Mouse (Mus musculus) kidney, adult 11 months (tissue): ENCODE measurements around the gene Creld2.

Experiments used
- DNase-seq: peaks from one replicate; pipeline ENCODE4 v3.0.0; 2022

The Creld2 gene

DNA sequence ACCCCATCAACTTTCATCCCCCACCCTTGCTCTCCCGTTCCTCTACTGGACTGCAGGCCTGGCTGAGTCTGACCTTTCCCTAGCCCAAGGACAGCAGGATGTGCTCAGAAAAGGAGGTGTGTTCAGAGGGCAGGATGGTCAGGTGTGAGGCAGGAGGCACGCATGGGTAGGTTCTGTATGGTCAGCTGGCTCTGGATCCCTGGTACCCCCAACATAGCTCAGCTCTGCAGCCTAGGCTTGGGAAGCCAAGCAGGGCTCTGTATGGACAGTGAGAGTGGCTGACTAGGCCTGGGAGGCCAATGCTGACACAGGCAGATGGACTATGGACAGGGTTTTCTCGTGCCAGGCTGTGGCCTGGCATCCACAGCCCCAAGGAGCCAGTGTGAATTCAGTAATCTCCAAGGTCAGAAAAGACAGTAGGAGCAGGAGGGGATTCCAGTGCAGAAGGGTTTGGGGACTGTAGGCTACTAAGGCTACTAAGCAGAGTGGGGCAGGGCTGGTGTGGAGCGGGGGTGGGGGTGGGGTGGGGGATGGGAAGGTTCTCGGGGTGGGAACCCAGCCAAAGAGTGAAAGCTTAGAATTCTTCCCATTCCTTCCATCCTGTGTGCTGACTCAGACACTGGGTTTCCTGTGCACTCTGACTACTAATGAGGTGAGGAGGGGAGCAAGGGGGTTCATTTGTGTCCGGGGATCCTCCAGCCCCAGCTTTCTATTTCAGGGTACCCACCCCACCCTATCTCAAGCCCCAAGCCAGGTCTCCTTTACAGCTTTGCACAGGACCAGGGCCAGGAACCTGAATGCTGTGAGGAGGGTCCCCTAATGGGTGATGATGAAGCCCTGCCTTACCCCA, 34.9 kb downstream of the Creld2 start:
- DNase-seq = peak; percentile 95

DNA sequence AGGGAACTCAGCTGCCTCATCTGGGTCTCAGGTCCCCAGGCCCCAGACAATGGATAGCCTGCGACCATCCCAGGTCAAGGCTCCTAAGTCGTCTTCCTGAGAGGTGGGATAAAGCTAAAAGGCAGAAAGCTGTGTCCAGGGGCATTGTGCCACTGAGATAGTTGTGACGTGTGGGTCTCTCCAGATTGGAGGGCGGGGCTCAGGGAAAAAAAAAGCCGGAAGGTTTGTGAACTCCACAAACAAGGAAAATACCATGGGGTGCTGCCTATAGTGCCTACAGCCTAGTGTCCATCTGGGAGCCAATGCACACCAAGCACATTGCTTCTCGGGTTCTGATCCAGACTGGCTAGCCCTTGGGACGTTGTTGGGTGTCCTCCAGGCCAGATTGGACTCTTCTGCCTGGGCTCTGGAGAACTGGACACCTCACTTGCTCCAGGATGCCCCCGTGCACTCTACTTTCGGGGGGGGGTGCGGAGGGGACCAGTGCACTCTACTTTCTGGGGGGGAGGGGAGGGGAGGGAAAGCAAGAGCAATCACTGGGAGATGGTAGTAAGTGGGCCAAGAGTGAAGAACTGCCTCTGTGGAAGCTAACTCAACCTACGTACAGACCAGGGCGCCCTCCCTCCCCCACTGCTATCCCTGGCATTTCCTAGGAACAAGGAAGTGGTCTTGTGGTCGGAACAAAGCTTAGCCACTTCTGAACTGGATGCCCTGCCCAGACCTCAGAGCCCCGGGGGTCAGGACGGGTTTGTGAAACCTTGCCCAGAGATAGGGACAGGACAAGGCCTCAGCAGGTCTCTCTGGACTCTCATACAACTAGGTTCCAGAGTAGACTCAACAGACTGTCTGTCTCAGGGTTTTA, 35.8 kb downstream of the Creld2 start:
- DNase-seq = peak; percentile 58

DNA sequence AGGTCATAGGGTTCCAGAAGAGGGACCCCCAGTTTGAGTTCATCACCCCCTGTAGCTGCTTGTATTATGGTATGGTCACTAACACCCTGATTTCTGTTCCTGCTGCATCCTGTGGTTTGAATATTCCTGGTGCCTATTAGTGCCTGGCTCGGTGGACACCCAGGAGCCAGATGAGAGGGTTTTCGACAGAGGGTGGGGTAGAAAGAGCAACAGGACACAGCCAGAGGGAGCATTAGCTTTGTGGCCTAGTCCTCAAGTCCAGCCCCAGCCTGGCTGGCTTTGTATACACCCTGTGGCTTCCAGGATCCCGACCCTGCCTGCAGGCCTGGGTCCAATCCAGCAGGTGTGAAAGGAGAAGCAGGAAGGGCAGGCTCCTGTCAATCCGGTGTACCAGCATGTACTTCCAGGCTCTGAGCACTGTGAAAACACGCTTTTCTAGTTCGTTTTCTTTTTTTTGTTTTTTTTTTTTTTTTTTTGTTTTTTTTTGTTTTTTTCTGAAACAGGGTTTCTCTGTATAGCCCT, 36.5 kb downstream of the Creld2 start:
- no peak for DNase-seq

DNA sequence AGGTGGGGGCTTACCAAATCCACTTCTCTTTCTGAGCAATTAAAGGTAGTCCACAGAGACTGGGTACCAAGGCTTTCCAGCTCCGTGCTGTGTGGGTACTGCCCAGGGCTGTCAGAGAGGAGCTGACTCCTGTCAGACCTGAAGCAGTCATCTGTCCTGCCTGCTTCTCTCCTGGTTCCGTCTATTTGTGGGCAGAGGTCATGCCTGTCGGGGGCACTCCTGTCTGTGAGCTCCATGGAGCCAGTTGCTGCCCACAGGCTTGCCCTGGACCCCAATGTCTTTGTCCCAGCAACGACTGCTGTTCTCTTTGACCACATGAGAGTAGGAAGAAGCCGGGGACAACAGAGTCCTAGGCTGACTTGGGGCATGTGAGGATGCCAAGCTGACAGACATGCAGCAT, 37.2 kb downstream of the Creld2 start:
- no peak for DNase-seq

DNA sequence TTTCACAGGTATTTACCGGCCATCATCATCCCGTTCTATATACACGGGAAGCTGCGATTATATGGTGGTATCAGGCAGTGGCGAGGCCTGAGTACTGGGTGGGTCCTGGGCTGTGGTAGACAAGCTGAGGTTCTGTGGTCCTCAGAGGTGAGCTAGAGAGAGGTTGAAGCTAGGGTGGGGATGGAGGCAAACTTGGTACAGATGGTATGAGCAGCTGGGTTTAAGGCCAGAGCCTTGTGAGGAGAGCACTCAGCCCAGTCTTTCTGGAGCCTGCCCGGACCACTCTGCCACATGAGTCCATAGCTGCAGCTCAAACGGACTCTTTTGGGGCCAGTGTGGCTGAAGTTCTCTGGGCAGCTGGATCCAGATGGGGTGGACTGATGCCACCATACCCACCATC, 37.9 kb downstream of the Creld2 start:
- no peak for DNase-seq

DNA sequence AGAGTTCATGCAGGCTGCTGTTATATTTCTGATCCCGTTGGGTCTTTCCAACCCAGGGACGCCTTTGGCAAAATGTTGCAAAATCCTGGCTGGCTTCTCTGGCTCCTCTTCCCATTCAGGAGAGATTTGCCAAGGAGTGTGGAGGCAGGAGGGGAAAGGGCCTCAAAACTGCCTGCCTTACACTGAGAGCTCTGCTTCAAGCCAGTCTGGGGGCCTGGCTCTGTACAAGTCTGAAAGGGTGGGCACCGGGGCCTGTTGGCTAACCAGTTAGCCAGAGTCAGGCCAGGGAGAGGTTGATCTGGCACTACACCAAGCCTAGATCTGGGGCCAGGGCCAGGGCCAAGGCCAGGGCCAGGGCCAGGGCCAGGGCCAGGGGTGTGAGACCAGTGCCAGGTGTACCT, 38.7 kb downstream of the Creld2 start:
- DNase-seq = peak; percentile 54

DNA sequence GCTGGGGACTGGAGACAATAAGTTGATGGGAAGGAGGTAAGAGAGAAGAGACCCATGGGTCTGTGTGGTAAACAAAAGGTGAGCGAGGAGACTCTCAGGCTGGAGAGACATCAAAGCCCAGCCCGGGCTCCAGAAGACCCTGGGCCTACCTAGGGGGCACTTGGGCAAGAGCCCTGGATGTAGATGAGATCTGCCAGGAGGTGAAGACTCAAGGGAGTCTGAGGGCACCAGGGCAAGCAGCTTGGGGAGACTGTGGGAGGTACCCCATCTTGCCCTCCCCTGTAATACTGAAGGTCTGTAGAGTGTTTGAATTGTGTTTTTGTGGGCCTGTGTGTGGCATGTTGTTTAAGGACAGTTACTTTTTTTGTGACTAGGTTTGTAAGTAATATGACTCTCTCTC, 39.3 kb downstream of the Creld2 start:
- no peak for DNase-seq

DNA sequence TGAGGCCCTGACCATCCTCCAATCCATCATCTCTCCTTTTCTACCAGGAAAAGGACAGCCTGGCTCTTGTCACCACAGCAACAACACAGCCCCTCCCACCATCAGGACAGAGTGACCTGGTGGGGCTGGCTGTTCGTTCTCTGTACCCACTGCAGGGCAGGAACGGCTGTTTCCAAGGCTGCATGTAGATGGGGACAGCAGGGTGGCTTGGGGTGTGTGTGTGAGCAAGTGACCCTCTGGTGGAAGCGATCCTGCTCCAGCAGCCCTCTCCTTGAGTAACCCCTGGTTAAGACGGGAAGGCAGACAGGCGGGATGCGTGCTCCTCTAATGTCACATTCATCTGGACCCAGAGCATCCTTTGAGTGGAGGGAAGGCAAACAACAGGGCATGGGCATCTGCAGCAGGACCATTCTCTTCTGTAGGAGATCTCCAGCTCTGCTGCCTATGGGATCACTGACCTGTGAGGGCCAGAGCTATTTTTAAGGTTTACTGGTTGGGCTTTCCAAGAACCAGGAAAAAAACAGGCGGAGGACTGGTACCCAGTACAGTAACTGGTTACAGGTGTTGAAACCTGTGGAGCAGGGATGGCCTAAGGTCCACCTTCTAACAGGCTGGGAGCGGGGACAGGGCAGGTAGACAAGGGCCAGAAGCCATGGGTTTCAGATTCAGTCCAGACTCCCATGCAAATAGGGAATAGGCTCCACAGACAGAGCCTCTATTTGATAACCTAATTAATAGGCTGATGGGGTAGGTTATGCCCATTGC, 39.9 kb downstream of the Creld2 start:
- no peak for DNase-seq

DNA sequence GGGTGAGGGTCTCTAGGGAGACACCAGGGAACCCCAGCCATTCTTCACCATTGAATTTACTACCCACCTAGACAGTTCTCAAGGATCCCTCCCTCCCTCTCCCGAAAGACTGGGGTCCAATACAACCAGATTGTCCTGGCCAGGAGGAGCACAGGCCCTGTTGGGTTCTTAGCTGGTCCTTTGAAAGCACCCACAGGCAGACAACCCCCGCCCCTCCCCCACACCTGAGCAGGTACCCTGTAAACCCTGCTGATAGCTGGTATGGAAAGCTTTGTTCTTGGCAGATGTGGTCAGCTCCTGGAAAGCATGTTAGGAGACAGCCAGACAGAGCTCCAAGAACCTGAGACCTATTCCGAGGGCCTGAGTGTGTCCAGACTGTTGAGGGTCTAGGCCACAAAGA, 41.3 kb downstream of the Creld2 start:
- no peak for DNase-seq

DNA sequence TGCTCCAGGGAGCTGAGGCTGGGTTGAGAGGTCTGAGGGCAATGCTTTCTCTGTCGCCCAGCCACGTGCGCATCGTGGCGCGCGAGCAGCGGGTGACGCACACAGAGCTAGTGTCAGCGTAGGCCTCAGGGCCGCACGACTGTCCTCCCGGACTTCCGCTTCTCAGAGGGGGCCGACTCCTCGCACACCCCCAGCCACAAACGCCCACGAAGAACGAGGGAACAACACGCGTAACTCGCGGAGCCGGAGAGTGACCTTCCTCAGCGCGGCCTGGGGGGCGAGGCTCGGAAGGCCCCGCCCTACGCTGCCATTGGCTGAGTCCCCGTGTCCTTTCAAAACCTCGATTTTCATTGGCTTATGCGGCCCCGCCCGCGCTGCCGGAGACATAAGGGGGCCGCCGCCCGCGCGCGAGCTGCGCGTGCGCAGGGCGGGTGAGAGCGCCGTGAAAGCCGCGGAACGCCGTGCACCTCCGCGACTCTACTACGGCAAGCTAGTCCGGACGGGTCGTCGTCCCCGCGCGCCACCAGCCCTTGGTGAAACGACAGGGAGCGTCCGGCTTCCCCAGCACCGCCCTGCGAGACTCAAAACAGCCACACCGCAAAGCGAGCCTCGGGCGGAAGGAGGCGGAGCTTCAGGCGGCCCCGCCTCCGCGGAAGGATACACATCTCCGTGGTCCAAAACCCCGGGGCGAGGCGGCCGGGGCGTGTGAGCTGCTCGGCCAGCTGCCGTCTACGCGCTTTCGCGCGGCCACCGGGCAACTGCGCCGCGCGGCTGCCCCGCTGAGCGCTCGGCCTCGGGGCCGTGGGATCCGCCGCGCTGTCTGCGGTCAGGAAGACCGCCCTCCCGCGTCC, 42.6 kb downstream of the Creld2 start, which contains the start of gene Pim3:
Gene Pim3, plus strand, starts transcription at position 415 of the 851 bp plus-strand sequence.
- peak; percentile 99 for DNase-seq

DNA sequence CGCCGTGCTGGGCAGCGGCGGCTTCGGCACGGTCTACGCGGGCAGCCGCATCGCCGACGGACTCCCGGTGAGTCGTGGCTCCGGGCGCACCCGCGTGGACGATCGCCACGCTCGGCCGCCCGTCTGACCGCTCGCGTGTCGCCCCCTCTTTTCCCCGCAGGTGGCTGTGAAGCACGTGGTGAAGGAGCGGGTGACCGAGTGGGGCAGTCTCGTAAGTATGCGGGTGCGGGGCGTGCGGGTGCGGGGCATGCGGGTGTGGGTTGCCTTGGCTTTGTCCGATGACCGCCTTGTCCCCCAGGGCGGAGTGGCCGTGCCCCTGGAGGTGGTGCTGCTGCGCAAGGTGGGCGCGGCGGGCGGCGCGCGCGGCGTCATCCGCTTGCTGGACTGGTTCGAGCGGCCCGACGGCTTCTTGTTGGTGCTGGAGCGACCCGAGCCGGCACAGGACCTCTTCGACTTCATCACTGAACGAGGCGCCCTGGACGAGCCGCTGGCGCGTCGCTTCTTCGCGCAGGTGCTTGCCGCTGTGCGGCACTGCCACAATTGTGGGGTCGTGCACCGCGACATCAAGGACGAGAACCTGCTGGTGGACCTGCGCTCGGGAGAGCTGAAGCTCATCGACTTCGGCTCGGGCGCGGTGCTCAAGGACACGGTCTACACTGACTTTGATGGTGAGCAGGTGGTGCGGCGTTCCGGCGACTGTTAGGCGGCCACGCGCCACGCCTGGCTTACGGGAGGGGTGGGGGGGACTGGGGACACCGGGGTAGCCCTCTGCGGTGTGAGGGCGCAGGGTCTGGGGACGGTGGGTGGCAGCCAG, 43.6 kb downstream of the Creld2 start:
- peak; percentile 59 for DNase-seq

DNA sequence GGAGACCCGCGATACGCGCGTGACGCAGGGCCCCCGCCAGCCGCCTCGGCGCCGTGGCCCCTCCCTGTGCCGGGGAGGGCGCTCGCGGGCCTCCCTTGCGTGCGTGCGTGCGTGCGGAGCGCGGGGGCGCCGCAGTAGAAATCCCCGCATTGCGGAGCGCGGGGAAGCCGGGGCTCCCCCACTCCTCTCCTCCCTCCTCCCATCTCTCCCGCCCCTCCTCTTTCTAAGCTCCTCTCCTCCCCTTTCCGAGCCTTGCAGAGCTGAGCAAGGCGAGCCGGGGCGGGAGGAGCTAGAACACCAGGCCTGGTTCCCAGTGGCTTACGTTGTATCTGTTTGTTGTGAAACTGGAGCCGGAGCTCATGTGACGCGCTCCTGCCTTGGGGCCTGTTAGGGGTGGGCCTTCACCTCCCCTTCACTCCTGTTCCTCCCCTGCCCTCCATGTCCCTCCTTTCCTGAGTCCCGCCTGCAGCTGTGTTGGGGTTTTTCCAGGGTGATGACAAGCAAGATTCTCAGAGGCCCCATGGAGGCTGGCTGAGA, 44.3 kb downstream of the Creld2 start:
- DNase-seq = peak; percentile 97

DNA sequence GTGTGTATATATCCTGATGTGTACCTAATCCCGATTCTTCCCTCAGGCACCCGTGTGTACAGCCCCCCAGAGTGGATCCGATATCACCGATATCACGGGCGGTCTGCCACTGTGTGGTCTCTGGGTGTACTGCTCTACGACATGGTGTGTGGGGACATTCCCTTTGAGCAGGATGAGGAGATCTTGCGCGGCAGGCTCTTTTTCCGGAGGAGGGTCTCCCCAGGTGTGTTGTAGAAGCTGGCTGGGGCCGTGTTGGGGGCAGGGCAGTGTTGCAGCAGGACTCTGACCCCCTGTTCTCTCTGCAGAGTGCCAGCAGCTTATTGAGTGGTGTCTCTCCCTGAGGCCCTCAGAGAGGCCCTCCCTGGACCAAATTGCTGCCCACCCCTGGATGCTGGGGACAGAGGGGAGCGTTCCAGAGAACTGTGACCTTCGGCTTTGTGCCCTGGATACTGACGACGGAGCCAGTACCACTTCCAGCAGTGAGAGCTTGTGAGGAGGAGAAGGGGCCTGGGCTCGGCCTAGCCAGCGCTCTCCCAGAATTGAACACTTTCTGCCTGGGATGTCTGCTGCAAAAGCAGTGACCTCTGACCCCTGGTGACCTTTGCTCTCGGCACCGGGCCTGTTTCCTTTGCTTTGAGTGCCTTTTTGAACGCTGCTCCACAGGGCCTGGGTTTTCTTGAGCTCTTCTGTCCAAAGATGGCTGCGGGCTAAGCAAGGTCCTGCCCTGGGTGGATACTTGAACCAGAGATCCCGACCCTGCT, 45.0 kb downstream of the Creld2 start:
- peak; percentile 81 for DNase-seq

DNA sequence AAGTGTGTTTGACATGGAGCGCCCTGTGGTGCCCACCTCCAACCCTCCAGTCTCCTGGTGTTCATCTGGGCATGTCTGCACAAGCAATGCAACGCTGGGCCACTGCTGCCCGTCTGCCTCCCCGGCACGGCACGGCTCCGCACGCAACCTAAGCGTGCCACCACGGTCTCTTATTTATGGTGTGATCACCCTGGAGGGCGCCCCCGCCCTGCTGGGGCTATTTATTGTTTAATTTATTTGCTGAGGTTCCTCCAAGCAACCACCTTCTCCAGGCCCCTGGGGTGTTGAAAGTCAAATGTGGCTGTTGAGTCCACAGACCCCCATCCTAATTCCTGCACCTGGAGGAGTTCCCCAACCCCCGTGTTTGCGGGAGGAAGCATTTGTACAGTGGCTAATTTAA, 45.6 kb downstream of the Creld2 start:
- no peak for DNase-seq

DNA sequence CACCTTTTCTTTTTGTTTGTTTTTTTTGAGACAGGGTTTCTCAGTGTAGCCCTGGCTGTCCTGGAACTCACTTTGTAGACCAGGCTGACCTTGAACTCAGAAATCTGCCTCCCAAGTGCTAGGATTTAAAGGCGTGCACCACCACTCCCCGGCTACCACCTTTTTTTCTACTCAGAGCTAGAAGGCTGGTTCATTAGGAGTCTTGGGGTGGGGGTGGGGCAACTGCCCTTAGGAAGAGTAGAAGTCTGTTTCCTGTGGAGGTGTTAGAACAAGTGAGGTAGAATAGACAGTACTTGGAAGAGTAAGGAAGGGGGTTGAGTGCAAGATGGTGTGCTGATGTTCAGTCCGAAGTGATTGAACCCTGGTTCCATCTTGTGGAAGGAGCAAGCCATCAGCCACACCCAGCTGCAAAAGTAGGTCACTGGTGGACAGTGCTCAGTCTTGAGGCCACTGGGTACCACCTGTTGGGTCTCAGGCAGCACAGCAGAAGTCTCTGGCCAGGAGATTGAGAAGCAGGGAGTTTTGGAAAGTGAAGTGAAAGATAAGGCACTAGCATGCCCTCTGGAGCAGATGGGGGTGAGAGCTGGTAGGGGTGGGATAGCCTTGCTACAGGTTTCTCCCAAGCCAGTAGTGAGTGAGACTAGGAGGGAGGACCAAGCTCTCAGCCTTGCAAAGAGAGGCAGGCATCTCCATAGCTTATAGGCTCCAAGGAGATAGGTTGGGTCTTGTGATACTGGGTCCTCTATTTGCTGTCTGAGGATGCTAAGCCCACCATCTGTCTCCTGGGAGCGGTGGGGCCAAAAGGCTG, 46.6 kb downstream of the Creld2 start:
- peak; percentile 49 for DNase-seq

DNA sequence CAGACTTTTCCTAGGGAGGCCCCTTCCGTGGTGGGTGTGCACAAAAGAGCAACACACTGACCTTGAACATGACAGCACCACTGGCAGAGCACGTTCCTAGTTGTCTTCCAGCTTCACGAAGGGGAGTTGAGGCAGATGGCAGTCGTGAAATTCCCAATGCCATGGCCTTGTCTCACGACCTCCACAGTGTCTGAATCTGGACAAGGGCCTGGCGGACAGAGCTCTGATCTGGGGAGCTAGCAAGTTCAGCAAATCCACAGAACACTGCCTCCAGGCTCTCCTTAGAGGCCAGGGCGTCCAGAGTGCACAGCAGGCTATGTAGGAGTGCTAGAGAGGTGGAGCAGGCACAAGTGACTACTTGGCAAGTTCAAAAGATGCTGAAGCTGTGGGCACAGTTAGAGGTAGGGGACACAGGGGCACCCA, 47.5 kb downstream of the Creld2 start:
- DNase-seq = peak; percentile 80

DNA sequence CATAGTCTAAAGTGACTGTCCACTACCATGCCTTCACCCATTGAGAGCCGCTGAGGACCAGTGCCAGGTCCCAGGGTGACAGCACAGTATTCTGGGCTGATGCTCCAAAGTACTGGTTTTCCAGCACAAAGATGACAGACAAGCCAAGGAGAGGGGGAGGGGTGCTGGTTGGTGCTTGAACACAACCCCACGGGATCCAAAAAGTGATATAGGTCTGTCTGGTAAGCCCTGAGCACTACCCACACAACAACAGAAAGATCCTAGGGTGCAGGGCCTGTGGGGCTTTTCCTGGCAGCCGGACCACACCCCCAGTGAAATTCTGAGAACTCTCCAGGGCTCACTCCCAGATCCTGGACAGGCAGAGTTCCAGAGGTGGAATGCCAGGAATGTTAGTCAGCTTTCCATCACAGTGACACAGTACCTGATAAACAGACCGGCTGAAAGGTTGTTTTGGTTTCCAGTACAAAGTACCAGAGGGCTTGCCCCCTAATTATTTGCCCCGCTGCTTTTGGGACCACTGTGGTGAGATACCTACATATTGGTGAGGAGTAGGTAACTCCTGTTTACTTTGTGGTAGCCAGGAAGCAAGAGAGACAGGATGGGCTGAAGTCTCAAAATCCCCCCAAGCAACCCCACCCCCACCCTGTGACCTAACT, 48.0 kb downstream of the Creld2 start:
- DNase-seq = peak; percentile 92

DNA sequence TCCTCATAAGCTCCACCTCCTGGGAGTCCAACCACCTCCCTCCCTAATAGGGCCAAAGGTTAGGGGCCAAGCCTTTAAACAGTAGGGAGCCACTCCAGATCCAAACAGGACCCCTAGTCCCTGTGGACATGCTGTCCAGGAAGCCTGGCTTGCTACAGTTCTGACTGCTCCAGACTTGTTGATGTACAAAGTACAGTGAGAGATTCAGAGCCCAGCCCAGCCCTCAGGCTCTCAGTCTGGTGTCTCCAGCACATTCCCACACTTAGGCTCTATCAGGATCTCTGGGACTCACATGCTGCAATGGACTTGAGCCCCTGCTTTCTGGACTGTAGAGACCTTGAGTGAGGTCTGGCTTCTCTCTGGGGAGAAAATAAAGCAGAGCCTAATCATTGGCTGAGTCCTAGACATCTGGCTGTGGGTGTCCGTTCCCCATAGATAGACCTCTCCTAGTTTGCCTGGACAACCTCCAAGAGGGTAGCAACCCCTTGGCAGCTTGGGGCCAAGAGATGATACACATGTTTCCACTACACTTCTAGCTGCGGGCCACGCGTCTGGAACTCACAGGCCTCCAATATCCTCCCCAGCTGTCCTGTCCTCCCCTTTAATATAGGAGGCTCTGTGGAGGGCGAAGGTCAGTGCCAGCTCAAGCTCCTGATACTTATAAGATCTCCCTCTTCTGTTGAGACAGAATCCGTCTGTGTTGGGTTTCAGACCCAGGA, 48.7 kb downstream of the Creld2 start:
- peak; percentile 87 for DNase-seq
